Mouse (Mus musculus): ENCODE results near the gene Bricd5. TPM values are rescaled to one million over a fixed set of nuclear protein-coding genes. Genes with fewer than 3 reads are reported as not detected.
A peak's percentile ranks its signal among the peaks of the same experiment; 100 is the strongest.
"Not testable (repeated sequence)": the region's sequence is repeated elsewhere in the genome, so short reads cannot be mapped to it uniquely, and the experiment has no call there.

Bricd5 gene
- polyA plus RNA-seq (2015; fragmentation: Nextera tagmentation; extraction: Ambion mirVana): not detected in 2 replicates

- H3K4me1 ChIP-seq (replicated peaks): peaks cover 48% of the 10 kb centered on the region
- peak within 1 kb of the TSS; percentile 100; the same call in 1 of the 2 replicates for H3K4me2 ChIP-seq (replicated peaks)
- no peak within 1 kb of the TSS for H3K27ac ChIP-seq
- H3K9me3 ChIP-seq: no peaks in the 10 kb centered on the region
- peaks cover 50% of the 10 kb centered on the region for H3K36me3 ChIP-seq
- ATAC-seq: no peak
- no peaks in the 10 kb centered on the region for H3K27me3 ChIP-seq
- 79% methylated on average over 6 of the region's 6 CpGs for WGBS
- H3K4me3 ChIP-seq (replicated peaks): no peak within 1 kb of the TSS
- H3K9ac ChIP-seq (replicated peaks): no peak within 1 kb of the TSS; the same call in 1 of the 2 replicates
These were observed at the start of gene Bricd5 for GRCm38 (mm10) chr17:24473612-24474275. Gene Bricd5, plus strand, starts transcription at chr17:24473884.

- Histone ChIP-seq H3K4me2 (replicated peaks) (no peak overlapping the region), H3K4me3 (replicated peaks) (no peak overlapping the region), H3K9me3 (no peaks in the 10 kb centered on the region), H3K9ac (replicated peaks) (no peak overlapping the region), H3K27me3 (no peaks in the 10 kb centered on the region), H3K4me1 (replicated peaks) (peaks cover 16% of the 10 kb centered on the region), H3K36me3 (peaks cover 57% of the 10 kb centered on the region), H3K27ac (no peak overlapping the region)
- no peak for ATAC-seq
- WGBS: 95% methylated on average over 5 of the region's 5 CpGs
These were observed 49.2 kb upstream of the Bricd5 start for GRCm38 (mm10) chr17:24424489-24424888.

- ATAC-seq; H3K4me2 ChIP-seq (replicated peaks); H3K27ac ChIP-seq; H3K9ac ChIP-seq (replicated peaks); H3K4me3 ChIP-seq (replicated peaks); H3K27me3 ChIP-seq; H3K9me3 ChIP-seq: not testable (repeated sequence)
- H3K4me1 ChIP-seq (replicated peaks): peaks cover 21% of the 10 kb centered on the region
- over 99% methylated on average over 5 of the region's 8 CpGs for WGBS
- peaks cover 49% of the 10 kb centered on the region for H3K36me3 ChIP-seq
These were observed 48.4 kb upstream of the Bricd5 start for GRCm38 (mm10) chr17:24425326-24425725.

- no peak for ATAC-seq
- no peaks in the 10 kb centered on the region for H3K27me3 ChIP-seq
- WGBS: 86% methylated on average over 7 of the region's 7 CpGs
- H3K9ac ChIP-seq (replicated peaks): no peak overlapping the region
- peaks cover 43% of the 10 kb centered on the region for H3K36me3 ChIP-seq
- peak overlapping the region; percentile 91 for H3K27ac ChIP-seq
- H3K4me1 ChIP-seq (replicated peaks): peaks cover 21% of the 10 kb centered on the region
- H3K4me3 ChIP-seq (replicated peaks): peak overlapping the region; percentile 66; the same call in 1 of the 2 replicates
- H3K4me2 ChIP-seq (replicated peaks): peak overlapping the region; percentile 67; the same call in 1 of the 2 replicates
- H3K9me3 ChIP-seq: no peaks in the 10 kb centered on the region
These were observed 47.8 kb upstream of the Bricd5 start for GRCm38 (mm10) chr17:24425905-24426304.

GRCm38 (mm10) chr17:24426471-24427169 lies 47.1 kb upstream of the Bricd5 start, which contains the start of gene Eci1:
Gene Eci1, plus strand, starts transcription at chr17:24426641.
- Histone ChIP-seq H3K9me3 (no peaks in the 10 kb centered on the region), H3K9ac (replicated peaks) (peak within 1 kb of the TSS; percentile 80), H3K4me3 (replicated peaks) (peak within 1 kb of the TSS; percentile 66), H3K36me3 (peaks cover 36% of the 10 kb centered on the region), H3K4me1 (replicated peaks) (peaks cover 21% of the 10 kb centered on the region), H3K4me2 (replicated peaks) (peak within 1 kb of the TSS; percentile 67), H3K27me3 (no peaks in the 10 kb centered on the region), H3K27ac (peak within 1 kb of the TSS; percentile 91)
- WGBS: 0% methylated on average over 48 of the region's 48 CpGs
- ATAC-seq: peak; percentile 99

- ATAC-seq: no peak
- H3K27ac ChIP-seq: peak overlapping the region; percentile 91; the same call in 1 of the 2 replicates
- H3K36me3 ChIP-seq: peaks cover 31% of the 10 kb centered on the region
- peak overlapping the region; percentile 80 for H3K9ac ChIP-seq (replicated peaks)
- H3K4me2 ChIP-seq (replicated peaks): peak overlapping the region; percentile 67
- H3K4me1 ChIP-seq (replicated peaks): peaks cover 21% of the 10 kb centered on the region
- whole genome bisulfite sequencing: 6% methylated on average over 8 of the region's 8 CpGs
- no peaks in the 10 kb centered on the region for H3K27me3 ChIP-seq
- H3K4me3 ChIP-seq (replicated peaks): peak overlapping the region; percentile 66
- no peaks in the 10 kb centered on the region for H3K9me3 ChIP-seq
These were observed 46.5 kb upstream of the Bricd5 start for GRCm38 (mm10) chr17:24427170-24427557.

GRCm38 (mm10) chr17:24429201-24429983 lies 44.3 kb upstream of the Bricd5 start:
- Histone ChIP-seq H3K27me3 (no peaks in the 10 kb centered on the region), H3K9ac (replicated peaks) (no peak overlapping the region), H3K4me2 (replicated peaks) (no peak overlapping the region), H3K4me3 (replicated peaks) (no peak overlapping the region), H3K36me3 (peaks cover 22% of the 10 kb centered on the region), H3K27ac (no peak overlapping the region), H3K4me1 (replicated peaks) (peaks cover 21% of the 10 kb centered on the region), H3K9me3 (no peaks in the 10 kb centered on the region)
- ATAC-seq: no peak
- WGBS: 81% methylated on average over 14 of the region's 14 CpGs

- H3K36me3 ChIP-seq: peaks cover 67% of the 10 kb centered on the region
- ATAC-seq: 0 out of 2 replicates have a peak, but pooled peaks have one; percentile 56
These were observed 36.7 kb upstream of the Bricd5 start for GRCm38 (mm10) chr17:24437016-24437415.

GRCm38 (mm10) chr17:24440377-24440776 lies 33.3 kb upstream of the Bricd5 start:
- peaks cover 88% of the 10 kb centered on the region for H3K36me3 ChIP-seq
- ATAC-seq: no peak
- 92% methylated on average over 8 of the region's 8 CpGs for whole genome bisulfite sequencing

More at GRCm38 (mm10) chr17:24437016-24437415, 36.7 kb upstream of the Bricd5 start:
- Histone ChIP-seq H3K4me3 (replicated peaks) (no peak overlapping the region), H3K9me3 (no peaks in the 10 kb centered on the region), H3K9ac (replicated peaks) (no peak overlapping the region), H3K4me1 (replicated peaks) (no peaks in the 10 kb centered on the region), H3K4me2 (replicated peaks) (no peak overlapping the region), H3K27me3 (no peaks in the 10 kb centered on the region), H3K27ac (no peak overlapping the region)
- WGBS: 77% methylated on average over 5 of the region's 5 CpGs

GRCm38 (mm10) chr17:24441148-24441547 lies 32.5 kb upstream of the Bricd5 start:
- H3K4me1 ChIP-seq (replicated peaks): no peaks in the 10 kb centered on the region
- H3K36me3 ChIP-seq: peaks cover 88% of the 10 kb centered on the region
- H3K4me2 ChIP-seq (replicated peaks): no peak overlapping the region
- ATAC-seq: no peak
- 37% methylated on average over 2 of the region's 2 CpGs for WGBS
- H3K27me3 ChIP-seq: no peaks in the 10 kb centered on the region
- H3K9me3 ChIP-seq: no peaks in the 10 kb centered on the region
- H3K4me3 ChIP-seq (replicated peaks): no peak overlapping the region
- no peak overlapping the region for H3K27ac ChIP-seq
- H3K9ac ChIP-seq (replicated peaks): no peak overlapping the region

More at GRCm38 (mm10) chr17:24440377-24440776, 33.3 kb upstream of the Bricd5 start:
- Histone ChIP-seq H3K4me3 (replicated peaks) (no peak overlapping the region), H3K4me1 (replicated peaks) (no peaks in the 10 kb centered on the region), H3K9me3 (no peaks in the 10 kb centered on the region), H3K9ac (replicated peaks) (no peak overlapping the region), H3K4me2 (replicated peaks) (no peak overlapping the region), H3K27ac (no peak overlapping the region), H3K27me3 (no peaks in the 10 kb centered on the region)

- Histone ChIP-seq H3K9ac (replicated peaks) (no peak overlapping the region), H3K36me3 (peaks cover 96% of the 10 kb centered on the region), H3K4me2 (replicated peaks) (no peak overlapping the region), H3K4me3 (replicated peaks) (no peak overlapping the region), H3K27me3 (no peaks in the 10 kb centered on the region), H3K9me3 (no peaks in the 10 kb centered on the region), H3K4me1 (replicated peaks) (no peaks in the 10 kb centered on the region), H3K27ac (no peak overlapping the region)
- no peak for ATAC-seq
- WGBS: 90% methylated on average over 14 of the region's 14 CpGs
These were observed 31.6 kb upstream of the Bricd5 start for GRCm38 (mm10) chr17:24442107-24442506.
